Mouse (Mus musculus) liver, adult 2 months (tissue): ENCODE data around the gene Fam83f. TPM values are rescaled to one million over a fixed set of nuclear protein-coding genes. Genes with fewer than 3 reads are reported as not detected.
"Not testable (repeated sequence)": the region's sequence is repeated elsewhere in the genome, so short reads cannot be mapped to it uniquely, and the experiment has no call there.

ENCODE experiments used
- DNase-seq: peaks from one replicate; pipeline ENCODE4 v3.0.0-alpha.2; 2011; ENCODE audit warnings: low read depth, low spot score; ENCODE audit errors: extremely low read depth
- H3K27ac ChIP-seq: fragments of 200-500 bp; replicated peaks from 2 replicates; pipeline ENCODE4 v1.5.1; 2012; ENCODE audit warnings: low read depth, mild to moderate bottlenecking, control low read depth, inconsistent platforms, low read length; ENCODE audit not compliant: insufficient read depth
- H3K27me3 ChIP-seq: fragments of 200-500 bp; 2 replicates; pipeline ENCODE4 v1.6.1; 2012; ENCODE audit warnings: mild to moderate bottlenecking, moderate library complexity, low read length, inconsistent platforms; ENCODE audit not compliant: control insufficient read depth, insufficient read depth
- H3K36me3 ChIP-seq: fragments of 200-500 bp; 2 replicates; pipeline ENCODE4 v1.6.1; 2012; ENCODE audit warnings: low read length, inconsistent platforms; ENCODE audit not compliant: control insufficient read depth, insufficient read depth
- H3K4me1 ChIP-seq: fragments of 200-500 bp; 2 replicates; pipeline ENCODE4 v1.6.1; 2011; ENCODE audit warnings: low read length; ENCODE audit not compliant: control insufficient read depth, insufficient read depth
- H3K4me3 ChIP-seq: fragments of 200-500 bp; 2 replicates; pipeline ENCODE4 v1.5.1; 2011; ENCODE audit warnings: low read depth, mild to moderate bottlenecking, control low read depth, low read length, moderate library complexity; ENCODE audit not compliant: insufficient read depth
- H3K79me2 ChIP-seq: fragments of 200-500 bp; 2 replicates; pipeline ENCODE4 v1.6.1; 2012; ENCODE audit warnings: inconsistent platforms, mild to moderate bottlenecking, low read length, moderate library complexity; ENCODE audit not compliant: control insufficient read depth, insufficient read depth
- H3K9ac ChIP-seq: fragments of 200-500 bp; 2 replicates; pipeline ENCODE4 v1.6.1; 2012; ENCODE audit warnings: low read depth, mild to moderate bottlenecking, control low read depth, inconsistent platforms, low read length
- CTCF ChIP-seq: fragments of 200-500 bp; IDR thresholded peaks from 2 replicates; pipeline ENCODE4 v1.5.1; 2011; ENCODE audit warnings: low read depth, low read length, control low read depth
- POLR2A ChIP-seq: fragments of 200-500 bp; IDR thresholded peaks from 2 replicates; pipeline ENCODE4 v1.6.1; 2011; ENCODE audit warnings: low read length, control low read depth; ENCODE audit not compliant: insufficient read depth; ENCODE audit errors: extremely low read depth
- whole genome bisulfite sequencing: fragments of 180-500 bp; shearing (Covaris S2); methylation state at CpG from one replicate; pipeline ENCODE4 v1.1.7; 2018; 5-methylcytosine and 5-hydroxymethylcytosine counted together
- polyA plus RNA-seq: library from polyadenylated mRNA; depleted of rRNA; stranded (reverse); fragments of >200 nt; gene quantifications from 2 replicates; pipeline ENCODE4 v1.2.3, GENCODE M21; 2012
- total RNA-seq: library from RNA; depleted of rRNA; stranded (reverse); fragments of >200 nt; gene quantifications from 2 replicates; pipeline ENCODE4 v1.2.3, GENCODE M21; 2014

Gene Fam83f
- total and polyA plus RNA-seq, 2 experiments, result 0.28 to 1.0 TPM

GRCm38 (mm10) chr15:80732266-80733030, 60.8 kb downstream of the Fam83f start:
- no peak for TF ChIP-seq CTCF
- H3K4me3 ChIP-seq, result no peak overlapping the region
- peaks cover 15% of the 10 kb centered on the region; the same call in 1 of the 2 replicates for H3K79me2 ChIP-seq
- H3K27me3 ChIP-seq, result no peaks in the 10 kb centered on the region
- no peaks in the 10 kb centered on the region for H3K36me3 ChIP-seq
- 66% methylated on average over 4 of the region's 4 CpGs for WGBS
- no peaks in the 10 kb centered on the region; the same call in 1 of the 2 replicates for H3K4me1 ChIP-seq
- H3K27ac ChIP-seq, result no peak overlapping the region
- H3K9ac ChIP-seq, result no peak overlapping the region
- no peak for DNase-seq

- H3K4me1 ChIP-seq, result no peaks in the 10 kb centered on the region; the same call in 1 of the 2 replicates
- H3K9ac ChIP-seq, result no peak overlapping the region
- DNase-seq, result no peak
- H3K36me3 ChIP-seq, result no peaks in the 10 kb centered on the region
- peaks cover 20% of the 10 kb centered on the region; the same call in 1 of the 2 replicates for H3K79me2 ChIP-seq
- H3K27ac ChIP-seq, result no peak overlapping the region
- WGBS, result 82% methylated on average over 3 of the region's 3 CpGs
- TF ChIP-seq POLR2A (no peak), CTCF (no peak)
- H3K27me3 ChIP-seq, result no peaks in the 10 kb centered on the region
- H3K4me3 ChIP-seq, result no peak overlapping the region
Observed at GRCm38 (mm10) chr15:80735300-80735699, 63.7 kb downstream of the Fam83f start.

GRCm38 (mm10) chr15:80735708-80736107, 64.1 kb downstream of the Fam83f start:
- H3K4me3 ChIP-seq, DNase-seq, H3K36me3 ChIP-seq, H3K27ac ChIP-seq, H3K27me3 ChIP-seq, H3K9ac ChIP-seq, H3K4me1 ChIP-seq: not testable (repeated sequence)
- WGBS, result 95% methylated on average over 4 of the region's 4 CpGs
- peaks cover 20% of the 10 kb centered on the region; the same call in 1 of the 2 replicates for H3K79me2 ChIP-seq

- WGBS, result 39% methylated on average over 1 of the region's 1 CpGs
Observed at GRCm38 (mm10) chr15:80736553-80736952, 64.9 kb downstream of the Fam83f start.

GRCm38 (mm10) chr15:80738244-80738643, 66.6 kb downstream of the Fam83f start:
- H3K4me1 ChIP-seq, result 0 out of 2 replicates have a peak, but pooled peaks cover 2% of the 10 kb centered on the region
- TF ChIP-seq CTCF, result no peak
- no peak for TF ChIP-seq POLR2A
- H3K79me2 ChIP-seq, result peaks cover 25% of the 10 kb centered on the region; the same call in 1 of the 2 replicates
- H3K9ac ChIP-seq, result no peak overlapping the region
- DNase-seq, result no peak
- H3K36me3 ChIP-seq, result no peaks in the 10 kb centered on the region
- H3K4me3 ChIP-seq, result no peak overlapping the region
- 84% methylated on average over 2 of the region's 2 CpGs for WGBS
- no peak overlapping the region for H3K27ac ChIP-seq
- no peaks in the 10 kb centered on the region for H3K27me3 ChIP-seq

More at GRCm38 (mm10) chr15:80736553-80736952, 64.9 kb downstream of the Fam83f start:
- H3K27me3 ChIP-seq, result no peaks in the 10 kb centered on the region
- no peak overlapping the region for H3K9ac ChIP-seq
- H3K36me3 ChIP-seq, result no peaks in the 10 kb centered on the region
- H3K79me2 ChIP-seq, result peaks cover 18% of the 10 kb centered on the region; the same call in 1 of the 2 replicates
- no peak for DNase-seq
- TF ChIP-seq CTCF (no peak), POLR2A (no peak)
- no peak overlapping the region for H3K4me3 ChIP-seq
- H3K27ac ChIP-seq, result no peak overlapping the region
- H3K4me1 ChIP-seq, result no peaks in the 10 kb centered on the region; the same call in 1 of the 2 replicates

- H3K27ac ChIP-seq, result no peak overlapping the region
- no peaks in the 10 kb centered on the region for H3K27me3 ChIP-seq
- H3K4me1 ChIP-seq, result 0 out of 2 replicates have a peak, but pooled peaks cover 2% of the 10 kb centered on the region
Observed at GRCm38 (mm10) chr15:80739972-80740371, 68.3 kb downstream of the Fam83f start.

More at GRCm38 (mm10) chr15:80739972-80740371, 68.3 kb downstream of the Fam83f start:
- Histone ChIP-seq H3K4me3 (no peak overlapping the region), H3K36me3 (no peaks in the 10 kb centered on the region), H3K79me2 (peaks cover 25% of the 10 kb centered on the region; the same call in 1 of the 2 replicates), H3K9ac (no peak overlapping the region)
- no peak for DNase-seq
- TF ChIP-seq CTCF (no peak), POLR2A (no peak)
- 94% methylated on average over 1 of the region's 1 CpGs for WGBS
